Mouse (Mus musculus) ovary, postnatal 10 days (tissue): ENCODE results near the gene Mks1.
"Not testable (repeated sequence)": the region's sequence is repeated elsewhere in the genome, so short reads cannot be mapped to it uniquely, and the experiment has no call there.

ENCODE experiments used
- DNase-seq: peaks from one replicate; pipeline ENCODE4 v3.0.0; 2022; ENCODE audit warnings: low spot score

Gene Mks1

GRCm38 (mm10) chr11:87852690-87853596, at the start of gene Mks1:
TSS of gene Mks1 (plus strand) at chr11:87853215.
- DNase-seq: peak; percentile 79

GRCm38 (mm10) chr11:87805448-87805847, 47.6 kb upstream of the Mks1 start:
- DNase-seq: no peak

DNA sequence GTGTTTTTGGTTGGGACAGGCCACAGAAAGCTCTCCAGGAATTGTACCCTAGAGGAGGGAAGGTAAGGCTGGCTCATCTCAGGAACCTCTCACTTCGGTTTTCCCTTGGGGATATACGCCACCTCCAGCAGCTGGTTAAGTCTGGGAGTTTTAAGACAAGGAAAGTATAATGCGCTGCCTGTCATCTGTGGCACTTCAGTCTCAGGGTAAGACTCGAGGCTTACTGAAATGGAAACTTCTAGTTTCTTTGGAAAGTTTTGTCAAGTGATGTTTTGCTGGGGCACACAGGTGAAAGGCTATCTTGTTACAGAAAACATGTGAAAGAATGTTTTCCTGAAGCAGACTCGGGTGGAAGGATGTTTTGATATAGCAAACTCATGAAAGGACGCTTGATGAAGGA, 45.6 kb upstream of the Mks1 start:
- no peak for DNase-seq

DNA sequence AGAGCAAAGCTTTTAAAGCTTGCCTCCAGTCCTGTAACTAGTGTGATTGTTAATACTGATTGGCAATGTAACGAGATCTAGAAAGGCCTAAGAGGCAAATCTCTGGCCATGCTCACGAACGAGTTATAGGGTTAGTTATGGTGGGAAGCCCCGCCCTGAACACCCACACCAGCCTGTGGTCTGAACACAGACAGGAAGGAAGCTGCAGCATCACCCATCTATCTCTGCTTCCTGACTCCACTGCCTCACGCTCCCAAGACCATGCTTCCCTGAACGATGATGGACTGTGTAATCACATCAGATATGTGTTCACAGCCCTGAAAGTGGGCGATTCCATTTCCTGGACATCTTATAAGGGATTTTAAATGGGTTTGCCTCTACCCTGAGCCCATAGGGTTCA, 44.8 kb upstream of the Mks1 start:
- DNase-seq: no peak

GRCm38 (mm10) chr11:87811396-87811795, 41.6 kb upstream of the Mks1 start:
- no peak for DNase-seq

DNA sequence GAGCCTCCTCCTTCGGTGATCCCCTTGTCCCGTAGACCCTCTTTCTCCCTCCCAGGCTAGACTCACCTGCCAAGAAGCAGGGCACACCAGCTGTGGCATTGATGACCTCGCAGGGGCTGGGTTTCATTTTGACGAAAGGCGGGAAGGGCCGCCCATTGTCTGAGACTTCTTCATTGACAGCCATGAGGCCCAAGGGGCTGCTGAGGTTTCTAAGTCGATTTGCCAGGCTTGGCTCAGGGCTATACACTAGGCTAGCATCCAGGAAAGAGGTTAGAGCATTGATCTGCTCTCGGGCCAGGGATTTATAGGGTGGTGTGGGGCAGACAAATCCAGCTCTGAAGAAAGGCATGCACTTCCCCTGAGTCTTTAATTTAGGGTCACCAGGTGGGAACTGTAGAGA, 38.2 kb upstream of the Mks1 start:
- DNase-seq: no peak

DNA sequence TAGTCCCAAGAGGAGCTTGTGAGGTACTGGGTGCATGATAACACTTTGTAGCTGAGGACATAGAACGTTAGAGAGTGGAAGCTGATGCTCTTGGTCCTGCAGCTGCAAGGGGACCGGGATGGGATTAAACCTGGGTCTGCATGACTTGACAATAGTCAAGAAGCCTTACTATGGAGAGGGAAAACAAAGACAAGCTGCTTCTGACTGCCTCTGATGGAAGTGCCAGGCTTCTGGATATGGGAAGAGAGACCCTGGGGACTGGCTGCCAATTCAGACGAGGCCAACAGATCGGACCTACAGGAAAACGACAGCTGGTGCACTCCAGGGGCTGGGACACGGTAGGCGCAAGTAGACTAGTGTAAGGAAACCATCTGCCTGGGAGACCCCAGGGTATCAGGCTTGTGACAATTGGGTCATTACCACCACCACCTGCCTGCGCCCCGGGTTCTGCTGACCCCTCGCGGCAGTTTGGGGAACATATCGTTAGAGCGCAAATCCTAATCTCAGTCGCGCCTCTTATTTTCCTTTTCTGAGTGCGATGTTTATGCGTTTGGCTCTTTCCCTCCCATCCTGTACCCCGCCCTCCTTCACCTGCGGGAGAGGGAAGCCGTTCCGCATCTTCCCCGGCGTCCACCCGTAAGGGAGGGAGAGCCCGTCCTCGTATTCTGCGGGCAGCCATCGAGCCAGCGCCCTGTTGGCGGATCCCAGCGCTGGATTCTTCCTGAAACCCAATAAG, 36.1 kb upstream of the Mks1 start:
- DNase-seq: no peak

GRCm38 (mm10) chr11:87817443-87817773, 35.6 kb upstream of the Mks1 start:
- DNase-seq: no peak

DNA sequence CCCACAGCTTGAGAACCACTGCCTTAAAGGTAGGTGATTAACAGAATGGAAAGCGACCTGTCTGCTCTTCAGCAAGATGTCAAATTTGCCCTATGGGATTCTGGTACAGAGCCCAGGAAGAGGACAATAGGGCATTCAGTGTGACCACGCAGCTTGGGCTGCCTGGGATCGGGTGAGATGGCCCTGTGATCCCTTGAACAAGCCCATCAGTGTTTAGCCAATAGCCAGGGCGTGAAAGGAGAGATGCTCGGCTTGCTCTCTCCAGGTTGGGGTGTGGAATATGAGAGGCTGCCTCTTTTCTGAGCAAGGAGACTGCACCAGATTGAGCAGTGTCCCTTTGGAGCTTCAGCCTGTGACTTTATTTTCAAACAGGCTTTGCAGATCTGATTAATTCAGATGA, 31.5 kb upstream of the Mks1 start:
- DNase-seq: no peak

GRCm38 (mm10) chr11:87828239-87828900, 24.6 kb upstream of the Mks1 start, which contains the start of gene Lpo:
TSS of gene Lpo (minus strand) at chr11:87828289.
- DNase-seq: no peak

DNA sequence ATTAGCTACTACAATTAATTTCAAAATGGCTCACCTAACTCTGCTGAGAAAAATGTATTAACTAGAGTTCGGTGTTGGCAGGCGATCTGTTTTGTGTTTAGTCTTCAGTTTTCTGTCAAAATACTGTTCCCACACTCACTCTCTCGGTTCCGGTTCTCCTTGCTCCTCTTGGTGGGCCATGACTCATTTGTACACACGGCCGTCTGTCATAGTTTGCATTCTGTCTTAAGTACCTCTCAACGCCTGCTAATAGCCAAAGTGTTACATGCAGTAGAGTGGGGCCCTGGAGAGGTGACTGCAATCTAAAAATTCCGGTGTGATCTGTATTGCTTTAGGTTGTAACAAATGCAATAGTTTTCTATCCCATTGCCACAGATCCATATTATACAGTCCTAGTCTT, 12.3 kb upstream of the Mks1 start:
- DNase-seq: no peak

GRCm38 (mm10) chr11:87841436-87841835, 11.6 kb upstream of the Mks1 start:
- DNase-seq: no peak

DNA sequence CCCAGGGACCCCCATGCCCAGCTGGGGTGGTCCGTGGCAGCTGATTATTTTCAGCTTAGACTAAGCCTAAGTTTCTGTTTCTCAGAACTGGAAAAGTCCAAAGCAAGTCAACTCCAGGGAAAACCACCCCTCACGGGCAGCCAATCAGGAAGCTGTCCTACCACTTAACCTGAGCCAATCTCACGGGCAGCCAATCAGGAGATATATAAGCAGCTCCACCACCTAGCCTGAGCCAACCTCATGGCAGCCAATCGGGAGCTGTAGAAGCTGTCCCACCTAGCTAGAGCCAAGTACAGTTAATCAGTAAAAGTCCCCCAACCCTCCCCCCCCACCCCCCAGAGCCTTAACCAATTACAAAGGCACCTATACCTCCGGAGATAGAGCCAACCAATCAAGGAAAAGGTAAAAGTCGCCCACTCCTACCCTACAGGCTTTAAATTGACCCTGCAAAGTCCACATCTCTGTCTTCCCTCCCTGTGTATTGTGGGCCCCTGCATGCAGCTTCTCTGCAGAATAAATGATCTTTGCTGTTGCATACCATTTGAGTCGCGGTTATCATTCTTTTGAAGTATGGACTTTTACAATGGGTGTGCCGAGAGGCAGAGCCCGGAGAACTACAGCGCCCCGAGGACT, 5.9 kb upstream of the Mks1 start:
- DNase-seq: no peak

DNA sequence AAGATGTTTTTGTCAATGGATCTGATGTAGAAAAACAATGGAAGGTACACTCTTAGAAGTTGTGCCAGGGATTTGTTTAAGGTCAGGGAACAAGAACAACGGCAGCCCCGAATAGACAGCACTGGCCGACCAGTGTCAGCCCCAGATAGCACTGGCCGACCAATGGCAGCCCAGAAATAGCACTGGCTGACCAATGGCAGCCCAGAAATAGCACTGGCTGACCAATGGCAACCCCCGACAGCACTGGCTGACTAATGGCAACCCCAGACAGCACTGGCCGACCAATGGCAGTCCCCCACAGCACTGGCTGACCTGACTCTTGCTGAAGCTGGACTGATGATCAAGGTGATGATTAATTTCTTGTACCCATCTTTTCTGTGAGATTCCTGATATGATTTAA, 5.1 kb upstream of the Mks1 start:
- DNase-seq: no peak

DNA sequence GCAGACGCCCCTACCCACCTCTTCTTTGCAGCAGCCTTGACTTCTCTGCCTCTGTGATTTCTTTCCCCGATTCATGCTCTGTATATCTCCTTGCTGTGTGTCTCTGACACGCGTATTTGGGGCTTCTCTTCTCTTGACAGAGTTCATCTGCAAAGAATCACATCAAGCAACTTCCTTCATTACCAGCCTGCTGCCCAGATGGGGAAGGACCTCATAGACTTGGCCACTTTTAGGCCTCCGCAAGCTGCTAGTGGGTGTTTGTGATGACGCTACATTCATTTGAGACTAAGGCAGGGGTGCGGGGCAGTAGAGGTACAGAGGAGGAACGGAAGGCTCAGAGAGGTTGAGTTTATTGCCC, 561 bp downstream of the Mks1 start:
- no peak for DNase-seq

GRCm38 (mm10) chr11:87854550-87854949, 1.5 kb downstream of the Mks1 start:
- no peak for DNase-seq

GRCm38 (mm10) chr11:87859273-87859672, 6.3 kb downstream of the Mks1 start:
- DNase-seq: no peak

DNA sequence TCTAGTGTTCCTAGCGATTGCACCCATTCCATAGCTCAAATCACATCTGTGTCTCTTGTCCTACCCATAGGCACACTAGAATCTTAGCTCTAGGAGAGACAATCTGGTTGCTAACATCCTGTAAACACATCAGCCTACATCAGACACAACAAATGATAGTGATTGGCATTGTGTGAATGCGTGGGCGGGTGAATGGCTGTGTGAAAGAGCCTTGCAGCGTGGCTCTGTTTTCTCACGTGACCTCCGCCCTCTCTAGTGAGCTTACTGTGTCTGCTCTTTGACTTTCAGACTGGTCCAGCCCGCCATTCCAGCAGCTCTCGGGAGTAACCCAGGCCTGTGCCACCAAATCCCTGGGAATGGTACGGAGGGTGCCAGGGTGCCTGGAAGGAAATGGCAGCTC, 7.4 kb downstream of the Mks1 start:
- no peak for DNase-seq

DNA sequence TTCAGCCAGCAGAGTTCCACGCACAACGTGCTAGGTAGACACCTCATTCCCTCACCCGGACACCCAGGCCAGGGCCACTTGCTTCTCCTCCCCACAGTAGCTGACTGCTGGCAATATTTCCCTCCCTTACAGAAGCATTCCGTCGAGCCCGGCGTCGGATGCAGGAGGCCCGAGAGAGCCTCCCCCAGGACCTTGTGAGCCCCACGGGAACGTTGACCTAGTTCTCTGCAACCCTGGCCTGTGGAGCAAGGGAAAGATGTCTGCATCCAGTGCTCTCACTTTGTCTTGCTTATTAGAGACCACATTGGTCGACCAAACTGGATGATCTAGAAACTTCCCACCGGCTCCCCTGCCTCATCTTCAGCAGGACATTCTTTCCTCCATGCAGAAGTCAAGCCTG, 9.8 kb downstream of the Mks1 start:
- DNase-seq: no peak

GRCm38 (mm10) chr11:87866891-87867290, 13.9 kb downstream of the Mks1 start:
- DNase-seq: not testable (repeated sequence)

GRCm38 (mm10) chr11:87870096-87870495, 17.1 kb downstream of the Mks1 start:
- DNase-seq: no peak

- DNase-seq: no peak
Observed at GRCm38 (mm10) chr11:87871766-87872165, 18.8 kb downstream of the Mks1 start.

GRCm38 (mm10) chr11:87875436-87875835, 22.4 kb downstream of the Mks1 start, which contains the start of gene Epx:
TSS of gene Epx (minus strand) at chr11:87875536.
- DNase-seq: no peak
